Mouse (Mus musculus) forebrain, embryonic 13.5 days (tissue): ENCODE measurements around the gene Als2. TPM values are rescaled to one million over a fixed set of nuclear protein-coding genes. Genes with fewer than 3 reads are reported as not detected.

Experiments used
- ATAC-seq: fragments of 200-750 bp; cut with Nextera tagmentation; 2 replicates; pipeline ENCODE4 v1.8.0; 2017
- H3K27ac ChIP-seq: fragments of 300-500 bp; sonication (generic); 2 replicates; pipeline ENCODE4 v1.5.1; 2015; ENCODE audit warnings: inconsistent platforms, mild to moderate bottlenecking, moderate library complexity
- H3K27me3 ChIP-seq: fragments of 300-500 bp; sonication (generic); 2 replicates; pipeline ENCODE4 v1.6.1; 2015; ENCODE audit warnings: mild to moderate bottlenecking, inconsistent platforms
- H3K36me3 ChIP-seq: fragments of 300-500 bp; sonication (generic); 2 replicates; pipeline ENCODE4 v1.6.1; 2015; ENCODE audit warnings: mild to moderate bottlenecking, inconsistent platforms; ENCODE audit not compliant: poor library complexity, severe bottlenecking
- H3K4me1 ChIP-seq: fragments of 300-500 bp; sonication (generic); 2 replicates; pipeline ENCODE4 v1.6.1; 2015; ENCODE audit warnings: inconsistent platforms
- H3K4me2 ChIP-seq: fragments of 300-500 bp; sonication (generic); 2 replicates; pipeline ENCODE4 v1.6.1; 2015; ENCODE audit warnings: inconsistent platforms, mild to moderate bottlenecking, moderate library complexity
- H3K4me3 ChIP-seq: fragments of 300-500 bp; sonication (generic); 2 replicates; pipeline ENCODE4 v1.5.1; 2015; ENCODE audit warnings: mild to moderate bottlenecking, inconsistent platforms
- H3K9ac ChIP-seq: fragments of 300-500 bp; sonication (generic); 2 replicates; pipeline ENCODE4 v1.6.1; 2015; ENCODE audit warnings: mild to moderate bottlenecking, inconsistent platforms
- H3K9me3 ChIP-seq: fragments of 300-500 bp; sonication (generic); replicated peaks from 2 replicates; pipeline ENCODE4 v1.6.1; 2016; ENCODE audit warnings: inconsistent platforms
- WGBS: fragments of 180-500 bp; shearing (Covaris S2); methylation state at CpG from one replicate; pipeline ENCODE4 v1.1.7; 2015; 5-methylcytosine and 5-hydroxymethylcytosine counted together
- polyA plus RNA-seq: library from polyadenylated mRNA; unstranded; fragments of >200 nt; fragmentation: Nextera tagmentation; extraction: Ambion mirVana; gene quantifications from 2 replicates; pipeline ENCODE4 v1.2.1, GENCODE M21; 2015

Als2 gene
- polyA plus RNA-seq, 1 experiment from 2014 or later: 13.2 TPM

DNA sequence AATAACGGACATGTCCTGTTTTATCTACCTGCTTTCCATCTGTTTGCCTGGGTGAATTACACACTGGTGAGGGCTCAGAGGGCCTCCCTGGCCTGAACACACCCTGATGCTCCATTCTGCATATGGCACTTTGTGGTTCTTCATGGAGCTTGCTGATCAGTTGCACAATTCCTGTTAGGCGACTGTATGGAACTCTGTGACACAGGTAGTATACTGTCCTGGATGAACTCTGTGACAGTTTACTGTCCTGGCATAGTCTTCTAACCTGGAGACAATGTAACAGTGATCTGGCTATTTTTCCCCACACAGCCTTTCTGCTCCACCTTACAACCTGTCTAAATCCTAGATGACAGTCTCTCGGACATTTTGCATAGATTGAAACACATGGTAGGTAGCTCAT is 77.9 kb downstream of the Als2 start:
- Histone ChIP-seq H3K27me3 (no peaks in the 10 kb centered on the region), H3K9ac (no peak overlapping the region), H3K9me3 (no peaks in the 10 kb centered on the region), H3K36me3 (peaks cover 12% of the 10 kb centered on the region), H3K27ac (no peak overlapping the region), H3K4me3 (no peak overlapping the region), H3K4me2 (no peak overlapping the region), H3K4me1 (peaks cover 20% of the 10 kb centered on the region; the same call in 1 of the 2 replicates)
- no peak for ATAC-seq
- WGBS: 86% methylated on average over 3 of the region's 3 CpGs

GRCm38 (mm10) chr1:59158498-59158897 is 78.5 kb downstream of the Als2 start:
- no peak for ATAC-seq
- H3K27ac ChIP-seq: no peak overlapping the region
- H3K36me3 ChIP-seq: peaks cover 7% of the 10 kb centered on the region
- H3K9me3 ChIP-seq: no peaks in the 10 kb centered on the region
- no peaks in the 10 kb centered on the region for H3K27me3 ChIP-seq
- H3K4me3 ChIP-seq: no peak overlapping the region
- H3K9ac ChIP-seq: no peak overlapping the region
- 88% methylated on average over 7 of the region's 7 CpGs for WGBS
- H3K4me1 ChIP-seq: peaks cover 14% of the 10 kb centered on the region; the same call in 1 of the 2 replicates
- no peak overlapping the region for H3K4me2 ChIP-seq

DNA sequence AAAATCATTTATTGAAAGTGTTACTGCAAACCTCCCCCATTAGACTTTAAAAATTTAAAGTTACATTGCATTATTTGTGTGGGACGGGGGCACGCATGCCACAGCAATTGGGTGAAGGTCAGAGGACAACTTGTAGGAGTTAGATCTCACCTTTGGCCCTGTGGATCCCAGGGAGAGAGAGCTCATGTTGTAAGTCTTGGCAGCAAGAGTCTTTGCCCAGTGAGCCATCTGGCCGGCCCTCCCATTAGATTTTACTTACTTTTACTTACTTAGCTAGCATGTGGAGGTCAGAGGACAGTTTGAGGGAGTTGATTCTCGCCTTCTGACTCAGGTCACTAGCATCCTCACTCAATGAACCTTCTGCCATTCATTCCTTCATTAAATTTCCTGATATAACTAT is 79.2 kb downstream of the Als2 start:
- no peaks in the 10 kb centered on the region for H3K27me3 ChIP-seq
- peaks cover under 1% of the 10 kb centered on the region; the same call in 1 of the 2 replicates for H3K36me3 ChIP-seq
- H3K27ac ChIP-seq: no peak overlapping the region
- H3K9me3 ChIP-seq: no peaks in the 10 kb centered on the region
- no peak overlapping the region for H3K9ac ChIP-seq
- H3K4me3 ChIP-seq: no peak overlapping the region
- WGBS: 85% methylated on average over 4 of the region's 4 CpGs
- ATAC-seq: no peak
- H3K4me2 ChIP-seq: no peak overlapping the region
- 0 out of 2 replicates have a peak, but pooled peaks cover 7% of the 10 kb centered on the region for H3K4me1 ChIP-seq

DNA sequence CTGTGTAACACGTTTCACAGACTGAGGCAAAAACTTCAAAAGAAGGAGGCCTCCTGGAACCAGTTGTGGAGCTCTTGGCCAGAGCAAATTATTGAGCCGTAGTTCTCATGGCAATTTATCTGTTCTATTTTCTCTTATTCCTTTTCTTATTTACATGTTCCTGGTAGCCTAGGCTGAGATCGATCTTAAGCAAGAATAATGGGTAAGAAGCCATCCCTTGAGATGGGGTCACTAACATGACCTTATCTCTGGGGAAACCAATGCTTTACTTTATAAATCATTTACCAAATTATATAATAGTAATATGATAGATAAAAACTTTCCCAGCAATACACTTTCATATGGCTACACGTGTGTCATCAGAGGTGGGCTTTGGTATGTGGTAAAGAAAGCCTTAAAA is 84.7 kb downstream of the Als2 start:
- Histone ChIP-seq H3K9me3 (no peaks in the 10 kb centered on the region), H3K27me3 (no peaks in the 10 kb centered on the region), H3K27ac (no peak overlapping the region), H3K9ac (no peak overlapping the region), H3K4me1 (no peaks in the 10 kb centered on the region), H3K4me2 (no peak overlapping the region), H3K4me3 (no peak overlapping the region), H3K36me3 (no peaks in the 10 kb centered on the region)
- ATAC-seq: no peak
- WGBS: 79% methylated on average over 4 of the region's 4 CpGs

DNA sequence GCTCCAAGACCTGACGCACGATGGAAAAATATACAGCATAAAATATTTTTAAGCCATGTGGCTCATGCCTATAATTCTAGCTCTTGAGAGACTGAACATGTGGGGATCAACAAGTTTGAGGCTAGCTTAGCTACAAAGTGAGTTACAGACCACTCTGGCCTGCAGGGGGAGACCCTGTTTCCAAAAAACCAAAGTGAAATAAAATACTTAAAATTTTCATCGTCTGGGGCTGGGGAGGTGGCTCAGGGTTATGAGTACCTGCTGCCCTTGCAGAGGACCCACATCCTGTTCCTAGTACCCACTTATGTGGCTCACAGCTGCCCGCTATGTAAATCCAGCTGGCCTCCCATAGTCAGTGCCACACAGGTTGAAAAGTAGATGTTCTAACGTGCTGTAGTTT is 86.5 kb downstream of the Als2 start:
- H3K4me1 ChIP-seq: no peaks in the 10 kb centered on the region
- no peak for ATAC-seq
- H3K36me3 ChIP-seq: no peaks in the 10 kb centered on the region
- H3K27me3 ChIP-seq: no peaks in the 10 kb centered on the region
- no peak overlapping the region for H3K4me2 ChIP-seq
- WGBS: 83% methylated on average over 5 of the region's 5 CpGs
- no peak overlapping the region for H3K9ac ChIP-seq
- no peaks in the 10 kb centered on the region for H3K9me3 ChIP-seq
- no peak overlapping the region for H3K4me3 ChIP-seq
- H3K27ac ChIP-seq: no peak overlapping the region

DNA sequence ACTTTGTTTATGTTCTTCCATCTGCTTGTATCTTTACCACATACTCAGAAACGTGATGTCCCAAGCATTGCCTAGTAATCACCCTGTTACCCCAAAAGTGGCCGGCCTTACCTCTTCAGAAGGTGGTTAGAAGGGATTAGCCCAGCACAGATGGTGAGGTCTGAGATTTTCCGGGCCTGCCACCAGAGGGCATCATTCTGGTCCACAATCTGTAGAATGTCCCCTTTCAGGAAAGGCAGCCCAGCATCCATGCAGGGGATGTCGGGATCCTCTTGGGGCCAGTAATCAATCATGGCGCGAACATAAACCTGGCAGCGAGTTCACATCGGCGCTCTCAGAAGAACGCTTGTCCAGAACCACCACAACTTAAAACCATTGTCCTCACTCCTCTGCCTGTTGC is 92.5 kb downstream of the Als2 start:
- no peak overlapping the region for H3K9ac ChIP-seq
- no peak overlapping the region for H3K4me2 ChIP-seq
- H3K27ac ChIP-seq: no peak overlapping the region
- WGBS: 79% methylated on average over 10 of the region's 10 CpGs
- H3K4me3 ChIP-seq: no peak overlapping the region
- no peaks in the 10 kb centered on the region for H3K4me1 ChIP-seq
- H3K9me3 ChIP-seq: no peaks in the 10 kb centered on the region
- ATAC-seq: no peak
- H3K36me3 ChIP-seq: no peaks in the 10 kb centered on the region
- no peaks in the 10 kb centered on the region for H3K27me3 ChIP-seq

GRCm38 (mm10) chr1:59142809-59143208 is 94.2 kb downstream of the Als2 start:
- no peaks in the 10 kb centered on the region for H3K36me3 ChIP-seq
- H3K27ac ChIP-seq: no peak overlapping the region
- no peaks in the 10 kb centered on the region for H3K4me1 ChIP-seq
- no peak overlapping the region for H3K4me2 ChIP-seq
- no peak overlapping the region for H3K4me3 ChIP-seq
- ATAC-seq: no peak
- H3K9ac ChIP-seq: no peak overlapping the region
- no peaks in the 10 kb centered on the region for H3K9me3 ChIP-seq
- no peaks in the 10 kb centered on the region for H3K27me3 ChIP-seq

- no peak overlapping the region for H3K27ac ChIP-seq
- no peaks in the 10 kb centered on the region for H3K9me3 ChIP-seq
- H3K36me3 ChIP-seq: no peaks in the 10 kb centered on the region
- ATAC-seq: no peak
- no peak overlapping the region for H3K9ac ChIP-seq
- WGBS: 82% methylated on average over 5 of the region's 5 CpGs
- no peak overlapping the region for H3K4me2 ChIP-seq
- H3K4me3 ChIP-seq: no peak overlapping the region
- no peaks in the 10 kb centered on the region for H3K27me3 ChIP-seq
- H3K4me1 ChIP-seq: no peaks in the 10 kb centered on the region
These were observed 102.6 kb downstream of the Als2 start for GRCm38 (mm10) chr1:59134419-59134818.

DNA sequence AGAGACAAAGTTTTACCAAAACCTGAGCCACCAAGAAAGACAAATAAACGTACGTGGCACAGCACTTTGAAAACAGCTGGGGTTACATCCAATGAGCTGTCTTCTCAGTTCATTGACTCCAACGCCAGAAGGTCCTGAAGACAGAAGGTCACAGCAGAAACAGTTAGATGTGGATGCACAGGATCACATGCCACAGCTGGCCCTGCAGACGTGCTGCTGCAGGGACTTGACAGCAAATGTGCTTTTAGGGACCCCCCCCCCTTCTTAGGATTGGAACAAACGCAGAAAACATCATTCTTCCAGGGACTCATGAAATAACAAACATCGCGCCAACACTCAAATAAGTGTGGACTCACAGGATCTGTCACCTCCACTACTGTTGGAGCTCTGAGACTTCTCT is 108.2 kb downstream of the Als2 start:
- Histone ChIP-seq H3K4me2 (no peak overlapping the region), H3K9ac (no peak overlapping the region), H3K27me3 (no peaks in the 10 kb centered on the region), H3K36me3 (no peaks in the 10 kb centered on the region), H3K27ac (no peak overlapping the region), H3K4me3 (no peak overlapping the region), H3K9me3 (no peaks in the 10 kb centered on the region), H3K4me1 (no peaks in the 10 kb centered on the region)
- WGBS: 87% methylated on average over 7 of the region's 7 CpGs
- no peak for ATAC-seq

GRCm38 (mm10) chr1:59125558-59125957 is 111.5 kb downstream of the Als2 start:
- 80% methylated on average over 5 of the region's 5 CpGs for WGBS
- H3K9ac ChIP-seq: no peak overlapping the region
- no peak for ATAC-seq

GRCm38 (mm10) chr1:59119720-59120457 is 117.1 kb downstream of the Als2 start, which contains the start of gene Tmem237:
TSS of gene Tmem237 (minus strand) at chr1:59120408.
- peak within 1 kb of the TSS; percentile 95 for H3K9ac ChIP-seq
- peaks cover 18% of the 10 kb centered on the region; the same call in 1 of the 2 replicates for H3K36me3 ChIP-seq
- no peaks in the 10 kb centered on the region for H3K27me3 ChIP-seq
- peak; percentile 99 for ATAC-seq
- H3K4me2 ChIP-seq: peak within 1 kb of the TSS; percentile 85
- WGBS: under 1% methylated on average over 62 of the region's 74 CpGs
- peak within 1 kb of the TSS; percentile 60 for H3K4me3 ChIP-seq
- H3K4me1 ChIP-seq: peaks cover 20% of the 10 kb centered on the region
- no peaks in the 10 kb centered on the region for H3K9me3 ChIP-seq
- peak within 1 kb of the TSS; percentile 95 for H3K27ac ChIP-seq

More at GRCm38 (mm10) chr1:59125558-59125957, 111.5 kb downstream of the Als2 start:
- Histone ChIP-seq H3K36me3 (no peaks in the 10 kb centered on the region), H3K4me1 (peaks cover 5% of the 10 kb centered on the region), H3K4me3 (no peak overlapping the region), H3K9me3 (no peaks in the 10 kb centered on the region), H3K27ac (no peak overlapping the region), H3K27me3 (no peaks in the 10 kb centered on the region), H3K4me2 (no peak overlapping the region)
